Mouse (Mus musculus) heart, adult 2 months (tissue): ENCODE measurements around the gene Pah. TPM values are rescaled to one million over a fixed set of nuclear protein-coding genes. Genes with fewer than 3 reads are reported as not detected.

ENCODE experiments used
- DNase-seq, 2 experiments: peaks; one replicate each; pipeline ENCODE4 v3.0.0; 2021
- H3K27ac ChIP-seq: fragments of 200-600 bp; 2 replicates; pipeline ENCODE4 v1.8.1; 2022
- H3K27me3 ChIP-seq: fragments of 200-500 bp; 2 replicates; pipeline ENCODE4 v1.6.1; 2012; ENCODE audit warnings: mild to moderate bottlenecking, low read length, inconsistent platforms, mixed read lengths; ENCODE audit not compliant: control insufficient read depth, insufficient read depth
- H3K36me3 ChIP-seq: fragments of 200-500 bp; 2 replicates; pipeline ENCODE4 v1.6.1; 2012; ENCODE audit warnings: low read length, inconsistent platforms; ENCODE audit not compliant: control insufficient read depth, insufficient read depth
- H3K4me1 ChIP-seq: fragments of 200-500 bp; 2 replicates; pipeline ENCODE4 v1.6.1; 2011; ENCODE audit warnings: low read length; ENCODE audit not compliant: control insufficient read depth, insufficient read depth
- H3K4me3 ChIP-seq: fragments of 200-600 bp; 2 replicates; pipeline ENCODE4 v1.8.1; 2022
- H3K79me2 ChIP-seq: fragments of 200-500 bp; replicated peaks from 2 replicates; pipeline ENCODE4 v1.6.1; 2012; ENCODE audit warnings: mild to moderate bottlenecking, inconsistent platforms, low read length, moderate library complexity, mixed read lengths; ENCODE audit not compliant: control insufficient read depth, insufficient read depth
- H3K9ac ChIP-seq: fragments of 200-500 bp; 2 replicates; pipeline ENCODE4 v1.6.1; 2012; ENCODE audit warnings: low read depth, mild to moderate bottlenecking, control low read depth, inconsistent platforms, low read length, mixed read lengths
- CTCF ChIP-seq: fragments of 200-600 bp; IDR thresholded peaks from 2 replicates; pipeline ENCODE4 v1.8.1; 2022; ENCODE audit warnings: antibody characterized with exemption, mild to moderate bottlenecking, moderate library complexity
- EP300 ChIP-seq: fragments of 200-500 bp; IDR thresholded peaks from 2 replicates; pipeline ENCODE4 v1.6.1; 2011; ENCODE audit warnings: low read depth, low read length, control low read depth; ENCODE audit not compliant: insufficient read depth
- POLR2A ChIP-seq: fragments of 200-500 bp; IDR thresholded peaks from 2 replicates; pipeline ENCODE4 v1.6.1; 2011; ENCODE audit warnings: mild to moderate bottlenecking, low read depth, low read length, control low read depth; ENCODE audit not compliant: insufficient read depth
- WGBS: fragments of 180-500 bp; shearing (Covaris S2); methylation state at CpG from one replicate; pipeline ENCODE4 v1.1.7; 2018; 5-methylcytosine and 5-hydroxymethylcytosine counted together
- intact Hi-C: fragments of 180-260 bp; cut with DNase I; formaldehyde crosslinking; loops from one replicate; pipeline ENCODE4 v1.15.1; 2025
- polyA plus RNA-seq: library from polyadenylated mRNA; depleted of rRNA; stranded (reverse); fragments of >200 nt; gene quantifications from 2 replicates; pipeline ENCODE4 v1.2.3, GENCODE M21; 2012
- total RNA-seq, 2 experiments: library from RNA; stranded (reverse); gene quantifications; 2 replicates each; pipeline ENCODE4 v1.2.3; 2021

Pah gene
- total and polyA plus RNA-seq, 3 experiments = 0.14 to 12.0 (median 11.2) TPM

GRCm38 (mm10) chr10:87518585-87518984 is 3.0 kb upstream of the Pah start:
- 66% methylated on average over 2 of the region's 2 CpGs for WGBS
- H3K79me2 ChIP-seq = no peaks in the 10 kb centered on the region
- H3K36me3 ChIP-seq = no peaks in the 10 kb centered on the region
- TF ChIP-seq POLR2A = no peak
- TF ChIP-seq CTCF = no peak
- no peak for TF ChIP-seq EP300
- H3K9ac ChIP-seq = no peak overlapping the region
- H3K27me3 ChIP-seq = peaks cover 3% of the 10 kb centered on the region; the same call in 1 of the 2 replicates
- intact Hi-C loops = no loop called here
- no peaks in the 10 kb centered on the region for H3K4me1 ChIP-seq
- no peak overlapping the region for H3K27ac ChIP-seq
- H3K4me3 ChIP-seq = no peak overlapping the region
- DNase-seq = no peak

- no peaks in the 10 kb centered on the region for H3K4me1 ChIP-seq
- TF ChIP-seq POLR2A (no peak), EP300 (no peak), CTCF (no peak)
- intact Hi-C loops = no loop called here
- no peaks in the 10 kb centered on the region for H3K36me3 ChIP-seq
- DNase-seq = no peak
- H3K27me3 ChIP-seq = peaks cover 3% of the 10 kb centered on the region; the same call in 1 of the 2 replicates
- no peaks in the 10 kb centered on the region for H3K79me2 ChIP-seq
- H3K4me3 ChIP-seq = no peak overlapping the region
- no peak overlapping the region for H3K27ac ChIP-seq
- WGBS = 70% methylated on average over 4 of the region's 4 CpGs
- H3K9ac ChIP-seq = no peak overlapping the region
Measured at GRCm38 (mm10) chr10:87520401-87521116, 1.0 kb upstream of the Pah start.

GRCm38 (mm10) chr10:87534172-87534571 is 12.6 kb downstream of the Pah start:
- no peak overlapping the region for H3K9ac ChIP-seq
- no peak for DNase-seq
- intact Hi-C loops = no loop called here
- no peak overlapping the region for H3K4me3 ChIP-seq
- H3K79me2 ChIP-seq = no peaks in the 10 kb centered on the region
- no peak overlapping the region for H3K27ac ChIP-seq
- no peaks in the 10 kb centered on the region for H3K4me1 ChIP-seq
- no peaks in the 10 kb centered on the region for H3K27me3 ChIP-seq
- WGBS = 84% methylated on average over 1 of the region's 1 CpGs
- TF ChIP-seq POLR2A (no peak), CTCF (no peak), EP300 (no peak)
- no peaks in the 10 kb centered on the region for H3K36me3 ChIP-seq

GRCm38 (mm10) chr10:87545759-87546158 is 24.2 kb downstream of the Pah start:
- 80% methylated on average over 8 of the region's 8 CpGs for WGBS
- no peak overlapping the region for H3K27ac ChIP-seq
- intact Hi-C loops = no loop called here
- H3K4me3 ChIP-seq = no peak overlapping the region
- TF ChIP-seq EP300 = no peak
- no peaks in the 10 kb centered on the region for H3K36me3 ChIP-seq
- H3K4me1 ChIP-seq = no peaks in the 10 kb centered on the region
- no peaks in the 10 kb centered on the region for H3K27me3 ChIP-seq
- no peak for DNase-seq
- no peak overlapping the region for H3K9ac ChIP-seq
- H3K79me2 ChIP-seq = no peaks in the 10 kb centered on the region

GRCm38 (mm10) chr10:87546299-87547234 is 25.0 kb downstream of the Pah start:
- no peak overlapping the region for H3K4me3 ChIP-seq
- no peaks in the 10 kb centered on the region for H3K27me3 ChIP-seq
- no peak overlapping the region for H3K9ac ChIP-seq
- intact Hi-C loops = no loop called here
- H3K27ac ChIP-seq = no peak overlapping the region
- H3K79me2 ChIP-seq = no peaks in the 10 kb centered on the region
- TF ChIP-seq CTCF (no peak), EP300 (no peak), POLR2A (no peak)
- DNase-seq = no peak
- WGBS = 64% methylated on average over 19 of the region's 19 CpGs
- H3K36me3 ChIP-seq = no peaks in the 10 kb centered on the region
- no peaks in the 10 kb centered on the region for H3K4me1 ChIP-seq

GRCm38 (mm10) chr10:87552726-87553125 is 31.1 kb downstream of the Pah start:
- Histone ChIP-seq H3K27ac (no peak overlapping the region), H3K9ac (no peak overlapping the region), H3K79me2 (no peaks in the 10 kb centered on the region), H3K4me3 (no peak overlapping the region), H3K27me3 (no peaks in the 10 kb centered on the region), H3K4me1 (no peaks in the 10 kb centered on the region; the same call in 1 of the 2 replicates), H3K36me3 (no peaks in the 10 kb centered on the region)
- WGBS = 31% methylated on average over 8 of the region's 8 CpGs
- peak; percentile 75; the same call in 1 of the 2 replicates for TF ChIP-seq EP300
- TF ChIP-seq POLR2A = no peak
- TF ChIP-seq CTCF = no peak; the same call in 1 of the 2 replicates
- peak in 1 of 2 experiments; percentile 24 for DNase-seq
- intact Hi-C loops = loop anchor here (1.0 kb wide), 2 partner anchors 752 to 775 kb away; no protein-coding TSS in a partner anchor
